Mouse (Mus musculus) spleen, postnatal 14 days (tissue): ENCODE results near the gene Klhl29.

Experiments
- DNase-seq, 2 experiments: peaks; one replicate each; pipeline ENCODE4 v3.0.0; 2021 to 2022; ENCODE audit warnings: low spot score in 2 of 2

Klhl29 gene

DNA sequence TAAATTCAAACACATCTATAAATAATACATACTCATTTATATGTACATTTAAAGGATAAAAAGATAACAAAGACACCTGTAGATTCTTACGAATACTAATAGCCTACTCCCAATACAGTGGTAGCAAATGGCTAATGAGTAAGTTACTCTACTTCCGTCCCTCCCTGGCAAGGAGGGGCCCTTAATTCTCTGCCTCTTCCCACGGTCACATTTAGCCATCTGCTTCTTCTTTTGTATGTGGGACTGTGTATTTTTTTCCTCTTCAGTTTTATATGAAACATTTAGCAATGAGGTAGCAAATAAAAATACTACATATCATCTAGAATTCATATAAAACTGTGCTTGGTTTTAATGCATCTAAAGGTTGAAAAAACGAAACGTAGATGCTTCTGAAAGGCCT, 73.6 kb downstream of the Klhl29 start:
- no peak for DNase-seq

DNA sequence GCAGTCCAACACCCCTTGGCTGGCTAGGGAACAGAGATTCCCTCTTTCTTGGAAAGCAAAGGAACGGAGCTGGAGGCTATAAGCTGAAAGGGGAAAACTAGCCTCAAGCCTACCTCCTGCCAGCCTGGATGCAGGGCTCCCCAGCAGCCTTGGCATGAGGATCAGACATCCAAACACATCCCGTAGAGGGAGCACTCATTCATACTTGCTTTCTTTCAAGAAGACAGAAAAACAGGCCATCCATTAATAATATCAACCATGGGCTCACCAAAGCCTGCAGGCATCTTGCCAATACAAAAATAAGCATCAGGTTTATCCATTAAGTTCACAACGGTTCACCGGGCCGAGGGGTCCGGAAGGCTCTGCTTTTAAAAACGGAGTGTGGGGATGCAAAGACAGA, 79.1 kb downstream of the Klhl29 start:
- no peak for DNase-seq

GRCm38 (mm10) chr12:5292316-5292715, 83.2 kb downstream of the Klhl29 start:
- no peak for DNase-seq

GRCm38 (mm10) chr12:5285579-5285978, 89.9 kb downstream of the Klhl29 start:
- no peak for DNase-seq

- DNase-seq: no peak
These were observed 90.5 kb downstream of the Klhl29 start for GRCm38 (mm10) chr12:5284961-5285360.

DNA sequence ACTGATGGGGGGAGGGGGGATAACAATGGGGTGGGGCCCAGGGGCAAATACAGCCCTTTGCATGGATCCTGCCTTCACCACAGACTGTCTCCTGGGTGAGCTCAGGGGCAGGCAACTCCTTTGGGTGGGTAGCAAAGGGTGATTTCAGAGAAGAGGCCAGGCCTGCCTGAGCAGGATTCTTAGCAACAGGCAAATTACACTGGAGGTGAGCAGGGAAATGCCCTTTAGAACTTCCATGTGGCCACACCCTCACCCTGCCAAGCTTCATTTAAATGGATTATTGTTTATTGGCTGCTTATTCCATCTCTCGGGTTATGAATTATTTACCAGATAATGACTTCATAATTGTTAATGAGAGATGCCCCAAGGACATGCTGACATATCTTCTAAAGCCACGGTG, 91.8 kb downstream of the Klhl29 start:
- no peak for DNase-seq

DNA sequence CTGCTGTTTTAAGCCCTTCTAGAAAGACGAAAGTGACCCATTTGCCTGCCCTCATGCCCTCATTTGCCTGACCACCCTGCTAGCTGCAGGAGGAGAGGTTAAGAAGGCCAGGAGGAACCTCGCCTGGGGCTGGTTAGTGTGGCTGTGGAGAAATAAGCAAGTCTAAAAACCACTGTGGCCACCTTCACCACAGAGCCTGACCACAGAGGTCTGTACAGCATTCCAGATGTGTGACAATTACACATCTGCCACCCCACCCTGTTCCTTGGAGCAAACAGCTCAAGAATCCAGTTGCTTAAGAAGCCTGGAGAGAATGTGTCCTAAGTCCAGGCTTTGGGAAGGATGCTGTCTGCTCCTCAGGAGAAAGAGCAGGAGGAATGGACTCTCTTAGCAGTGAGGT, 92.9 kb downstream of the Klhl29 start:
- DNase-seq: no peak

DNA sequence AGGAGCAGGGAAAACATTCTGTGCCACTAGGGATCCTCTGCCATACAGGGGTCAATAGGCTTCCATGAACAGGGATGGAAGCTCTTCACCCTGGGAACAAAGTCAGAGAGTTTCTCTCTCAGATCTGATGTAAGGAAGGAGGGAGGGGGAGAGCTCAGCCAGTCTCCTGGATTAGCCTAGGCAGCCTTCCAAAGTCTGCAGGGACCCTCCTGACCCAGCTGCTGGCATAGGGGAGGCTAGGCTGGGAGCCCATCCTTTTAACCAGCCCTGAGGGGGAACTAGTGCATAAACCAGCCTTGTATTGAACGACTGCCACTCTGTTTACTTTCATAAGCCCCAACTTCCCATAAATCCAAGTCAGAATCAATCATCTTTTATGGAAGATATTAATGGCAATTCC, 95.6 kb downstream of the Klhl29 start:
- DNase-seq: no peak

DNA sequence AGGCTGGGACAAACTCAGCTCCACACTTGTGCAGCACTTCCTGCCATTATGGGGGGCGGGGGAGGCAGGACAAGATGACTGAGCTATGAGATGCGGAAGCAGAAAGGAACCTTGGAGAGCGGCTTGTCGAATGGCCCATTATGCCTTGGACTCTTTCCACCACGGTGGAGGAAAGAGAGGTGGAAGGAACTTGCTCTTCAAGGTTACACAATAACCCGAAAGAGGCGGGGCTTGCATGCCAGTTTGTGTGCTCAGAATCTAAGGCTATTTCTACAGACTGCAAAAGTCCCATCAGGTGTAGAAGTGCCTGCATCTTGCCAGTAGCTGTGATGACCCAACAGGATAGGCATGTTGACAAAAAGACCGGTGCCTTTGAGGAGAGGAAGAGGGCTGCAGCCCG, 98.5 kb downstream of the Klhl29 start:
- DNase-seq: no peak

DNA sequence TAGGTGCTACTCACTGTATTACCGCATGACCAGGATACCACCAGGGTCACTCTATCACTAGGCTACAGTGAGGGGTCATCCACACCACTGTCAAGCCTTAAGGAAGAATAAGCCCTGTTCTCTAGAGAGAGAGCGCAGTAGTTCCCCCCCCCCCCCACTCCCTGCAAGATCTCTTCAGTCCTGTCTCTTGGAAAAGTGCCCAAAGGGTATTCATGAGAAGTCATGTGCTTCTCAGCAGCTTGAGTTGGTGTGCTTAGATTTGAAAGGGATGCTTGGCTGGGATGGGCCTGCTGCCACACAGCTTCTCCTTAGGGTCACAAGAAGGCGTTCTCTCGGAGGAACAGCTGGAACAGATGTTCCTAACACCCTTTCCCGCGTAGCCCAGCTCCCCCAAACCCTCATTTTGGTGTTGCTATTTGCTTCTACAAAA, 100.0 kb downstream of the Klhl29 start:
- no peak for DNase-seq

- no peak for DNase-seq
These were observed 101.0 kb downstream of the Klhl29 start for GRCm38 (mm10) chr12:5274519-5274944.

- DNase-seq: no peak
These were observed 102.0 kb downstream of the Klhl29 start for GRCm38 (mm10) chr12:5273316-5274047.

DNA sequence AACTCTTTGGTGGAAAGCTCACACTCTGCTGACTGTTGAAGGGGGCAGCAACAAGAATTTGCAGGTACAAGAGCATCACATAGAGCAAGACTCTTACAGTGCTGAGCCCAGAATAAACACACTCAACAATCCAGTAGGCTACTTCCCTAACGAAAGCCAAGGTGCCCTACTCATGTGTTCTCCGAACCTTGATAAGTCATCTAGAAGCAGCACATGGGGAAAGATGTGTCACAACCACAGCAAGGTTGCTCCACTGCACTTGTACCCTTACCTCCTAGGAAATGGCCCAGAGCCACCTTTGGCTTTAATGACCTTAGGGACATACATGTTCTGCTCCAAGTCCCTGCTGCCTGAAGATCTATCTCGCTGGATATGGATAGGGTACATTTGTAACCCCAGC, 105.0 kb downstream of the Klhl29 start:
- DNase-seq: no peak

DNA sequence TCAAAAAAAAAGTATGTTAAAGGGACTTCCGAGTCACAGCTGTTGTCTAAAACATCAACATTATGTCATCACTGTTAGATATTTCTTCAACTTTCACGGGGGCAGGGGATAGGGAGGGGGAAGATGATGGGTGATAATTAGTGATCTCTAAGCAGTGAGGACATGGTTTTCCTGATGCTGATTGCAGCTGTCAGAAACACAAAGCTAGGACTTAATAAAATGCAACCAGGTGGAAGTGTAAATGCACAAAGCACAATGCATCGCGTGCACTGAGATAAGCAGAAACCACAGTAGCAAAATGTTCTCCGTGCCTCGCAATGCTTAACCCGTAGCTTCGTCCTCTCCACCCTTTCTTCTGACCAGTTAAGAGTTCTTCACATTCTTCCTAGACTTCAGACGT, 105.5 kb downstream of the Klhl29 start:
- DNase-seq: no peak

DNA sequence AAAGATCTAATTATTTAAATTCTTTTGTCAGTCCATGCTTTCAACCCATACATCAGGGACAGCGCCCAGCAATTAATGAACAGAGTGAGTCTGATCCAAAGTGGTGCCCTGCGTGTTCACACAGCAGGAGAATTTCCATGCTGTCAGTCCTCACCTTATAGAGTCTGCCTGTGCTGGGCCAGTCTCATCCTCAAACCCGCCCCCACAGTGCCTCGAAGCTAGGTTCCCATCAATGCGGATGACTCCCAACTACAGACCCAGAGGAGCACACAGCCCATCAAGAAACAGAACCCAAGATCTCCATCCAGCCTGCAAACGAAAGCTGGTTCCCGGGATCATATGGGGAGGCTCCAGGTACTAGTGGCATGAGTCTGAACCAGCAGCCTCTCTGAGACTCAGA, 106.4 kb downstream of the Klhl29 start:
- no peak for DNase-seq

DNA sequence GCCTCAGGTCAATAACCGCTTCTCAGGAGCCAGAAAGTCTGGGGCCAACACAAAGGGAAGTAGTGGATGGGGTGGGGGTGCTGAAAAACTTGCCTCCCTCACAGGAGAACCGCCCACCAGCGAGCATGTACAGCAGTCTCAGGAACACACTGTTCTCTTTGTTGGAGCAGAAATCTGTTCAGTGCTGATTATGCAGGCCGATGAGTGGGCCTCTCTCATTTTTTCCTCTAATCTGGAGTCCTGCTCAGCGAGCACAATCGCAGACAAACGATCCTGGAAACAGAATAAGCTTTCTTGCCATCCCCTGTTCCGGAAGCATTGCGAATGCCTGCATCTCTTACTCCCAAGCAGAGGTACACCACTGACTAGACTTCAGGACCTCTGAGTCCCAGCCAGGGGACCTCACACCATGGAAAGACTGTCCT, 107.3 kb downstream of the Klhl29 start:
- no peak for DNase-seq

- DNase-seq: no peak
These were observed 108.0 kb downstream of the Klhl29 start for GRCm38 (mm10) chr12:5267271-5268187.

GRCm38 (mm10) chr12:5266773-5267172, 108.7 kb downstream of the Klhl29 start:
- DNase-seq: no peak

GRCm38 (mm10) chr12:5261476-5261875, 114.0 kb downstream of the Klhl29 start:
- DNase-seq: no peak

DNA sequence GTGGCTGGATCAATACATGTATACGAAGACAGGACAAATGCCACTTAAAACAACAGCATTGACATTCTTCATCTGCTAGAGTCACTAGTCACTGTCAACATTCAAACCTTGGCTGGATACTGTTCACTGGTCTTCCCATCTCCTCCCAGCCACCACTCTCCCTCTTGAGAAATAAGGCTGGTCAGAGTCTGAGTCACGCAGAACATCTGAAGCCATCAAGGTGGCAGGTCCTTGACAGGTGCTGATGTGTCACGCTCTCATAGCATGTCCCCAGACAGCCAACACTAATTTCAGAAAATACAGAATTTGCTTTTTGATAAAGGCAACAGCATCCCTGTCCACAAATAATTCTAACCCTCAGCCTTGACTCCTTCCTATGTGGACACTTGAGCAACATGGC, 116.7 kb downstream of the Klhl29 start:
- no peak for DNase-seq

DNA sequence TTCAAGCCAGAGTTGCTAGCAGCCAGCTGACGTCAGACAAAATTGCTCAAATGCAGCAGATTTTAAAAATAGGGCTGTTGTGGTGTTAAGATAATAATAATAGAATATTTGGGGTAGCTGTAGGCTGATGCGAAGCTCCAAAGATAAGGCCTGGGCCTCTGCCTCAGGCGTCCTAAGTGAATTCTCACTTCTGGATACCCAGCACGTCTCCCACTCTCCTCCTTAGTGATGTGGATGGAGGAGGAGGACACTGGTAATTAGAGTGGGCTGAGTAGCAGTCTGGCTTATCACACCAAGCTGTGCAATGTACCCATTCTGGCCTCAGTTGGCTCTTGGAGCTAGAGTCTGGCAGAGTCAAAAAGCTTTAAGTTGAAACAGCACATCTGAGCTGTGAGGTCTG, 118.3 kb downstream of the Klhl29 start:
- DNase-seq: no peak

DNA sequence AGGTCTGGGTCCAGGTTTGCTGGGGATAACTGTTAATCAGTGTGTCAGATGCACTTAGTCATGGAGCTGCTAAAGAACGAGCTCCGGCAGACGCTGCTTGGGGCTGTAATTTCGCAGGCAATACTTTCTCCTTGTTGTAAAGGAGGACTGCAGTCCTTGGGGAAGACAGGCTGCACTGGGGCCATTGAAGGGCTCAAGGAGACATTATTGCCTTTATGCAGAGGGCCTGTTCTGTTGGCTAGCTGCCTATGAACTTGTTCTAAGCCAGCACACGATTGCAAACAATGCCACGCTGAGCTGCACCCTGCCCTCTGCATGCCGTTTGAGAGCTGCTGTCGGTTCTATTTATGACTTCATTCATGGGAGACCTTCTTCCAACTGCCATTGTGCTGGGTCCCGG, 120.4 kb downstream of the Klhl29 start:
- no peak for DNase-seq
